Mouse (Mus musculus) kidney, postnatal 10 days (tissue): ENCODE data around the gene Plin2.
A peak's percentile ranks its signal among the peaks of the same experiment; 100 is the strongest.
"Not testable (repeated sequence)": the region's sequence is repeated elsewhere in the genome, so short reads cannot be mapped to it uniquely, and the experiment has no call there.

Source experiments
- DNase-seq: peaks from one replicate; pipeline ENCODE4 v3.0.0; 2021; ENCODE audit warnings: mixed read lengths

Gene Plin2

GRCm38 (mm10) chr4:86622532-86622931, 47.3 kb downstream of the Plin2 start:
- DNase-seq: not testable (repeated sequence)

DNA sequence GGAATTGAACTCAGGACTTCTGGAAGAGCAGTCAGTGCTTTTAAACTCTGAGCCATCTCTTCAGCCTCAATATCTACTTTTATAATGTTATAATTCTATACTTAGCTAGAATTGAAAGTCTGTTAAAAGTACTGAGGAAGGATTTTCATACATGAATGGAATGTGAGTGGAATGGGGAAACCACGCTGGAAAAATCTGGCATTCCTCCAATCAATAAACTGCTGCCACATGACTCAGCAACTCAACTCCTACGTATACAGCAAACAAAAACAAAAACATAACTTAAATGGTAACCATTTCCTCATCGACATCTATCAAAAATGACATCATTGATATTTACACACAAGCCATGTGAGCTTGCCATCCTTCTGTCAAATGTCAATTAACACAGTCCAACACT, 47.7 kb downstream of the Plin2 start:
- no peak for DNase-seq

DNA sequence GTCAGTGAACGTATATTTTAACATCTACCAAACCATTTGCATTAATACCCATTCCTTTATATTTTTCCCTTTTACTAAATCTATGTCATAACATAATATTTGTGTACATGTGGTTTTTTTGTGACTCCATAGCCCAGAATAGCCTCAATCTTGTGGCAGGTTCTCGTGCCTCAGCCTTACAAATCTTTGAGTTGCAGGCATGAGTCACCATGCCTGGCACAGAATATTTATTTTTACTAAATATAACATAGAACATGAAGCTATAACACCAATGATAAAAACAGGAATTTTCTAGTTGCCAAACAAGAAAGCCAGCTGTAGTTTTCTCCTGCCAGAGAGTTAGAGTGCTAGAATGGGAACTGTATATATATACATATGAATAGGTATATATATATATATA, 49.4 kb downstream of the Plin2 start:
- no peak for DNase-seq

DNA sequence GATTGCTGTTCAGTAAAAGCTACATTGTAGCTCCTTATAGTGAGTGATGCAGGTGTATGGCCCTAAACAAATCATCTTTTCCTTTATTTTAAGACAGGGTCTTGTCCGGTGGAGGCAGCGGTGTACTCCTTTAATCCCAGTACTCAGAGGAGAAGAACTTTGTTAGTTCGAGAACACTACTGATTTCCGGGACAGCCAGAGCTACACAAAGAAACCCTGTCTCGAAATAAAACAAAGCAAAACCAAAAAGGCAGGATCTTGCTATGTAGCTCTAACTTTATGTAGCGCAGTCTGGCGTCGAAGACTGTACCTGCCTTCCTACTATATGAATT, 57.6 kb downstream of the Plin2 start:
- DNase-seq: no peak

DNA sequence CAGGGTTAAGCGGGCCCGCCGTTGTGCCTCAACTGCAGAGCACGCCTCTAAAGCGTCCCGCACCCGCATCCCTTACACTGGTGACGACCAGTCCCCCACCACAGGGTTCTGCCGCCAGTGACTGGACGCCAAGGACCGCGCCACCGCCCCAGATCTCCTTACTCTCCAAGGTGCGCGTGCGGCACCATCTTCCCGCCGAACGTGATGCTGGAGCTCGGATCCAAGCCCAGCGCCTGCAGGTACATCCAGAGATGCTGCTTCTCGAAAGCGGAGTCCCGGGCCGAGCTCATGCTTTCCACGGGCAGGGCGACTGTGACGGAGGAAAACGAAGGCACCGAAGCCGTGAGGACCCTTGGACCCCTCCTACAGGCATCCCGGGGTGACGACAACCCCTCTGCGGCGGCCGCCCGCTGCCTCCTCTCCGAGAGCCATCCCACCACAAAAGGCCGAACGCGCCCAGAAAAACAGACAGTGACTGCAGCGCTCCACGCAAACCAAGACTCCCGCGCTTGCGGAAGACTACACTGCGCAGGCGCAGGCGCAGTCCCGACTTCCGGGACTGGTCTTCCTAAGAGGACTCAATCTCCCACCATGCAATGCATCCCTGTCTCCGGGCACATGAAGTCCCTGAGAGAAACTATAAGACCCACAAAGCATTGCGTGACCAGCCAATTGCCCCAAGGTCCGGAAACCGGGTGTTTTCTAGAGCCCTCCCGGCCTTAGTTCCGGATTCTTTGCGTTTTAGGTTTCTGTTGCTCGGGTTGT, 58.2 kb downstream of the Plin2 start, which contains the start of gene Haus6:
Gene Haus6, minus strand, starts transcription at position 532 of the 765 bp plus-strand sequence.
- peak; percentile 94 for DNase-seq
